Mouse (Mus musculus) hematopoietic stem cell, adult 5-6 weeks (primary cell): Measurements from ENCODE around the gene Nr1h2. TPM values are rescaled to one million over a fixed set of nuclear protein-coding genes. Genes with fewer than 3 reads are reported as not detected.
A peak's percentile ranks its signal among the peaks of the same experiment; 100 is the strongest.

Experiments
- ATAC-seq, 2 experiments: fragments of 125-278 bp in 1 of 2; replicated peaks in 1 of 2; 2 replicates each; pipeline ENCODE4 v1.8.0; 2016 to 2017; ENCODE audit warnings: inconsistent platforms in 2 of 2, mild to moderate bottlenecking in 2 of 2, moderate number of reproducible peaks in 2 of 2, low read depth in 1 of 2, moderate TSS enrichment in 1 of 2; ENCODE audit not compliant: low FRiP score in 2 of 2, poor library complexity in 2 of 2, severe bottlenecking in 2 of 2, insufficient read depth in 1 of 2, low TSS enrichment in 1 of 2
- total RNA-seq: library from RNA; stranded (forward); fragments of 172-1452, 232-1000 nt; gene quantifications from 2 replicates; pipeline ENCODE4 v1.2.3, GENCODE M21; 2017

The Nr1h2 gene
- 80.0 and 105 TPM in 2 replicates for total RNA-seq

GRCm38 (mm10) chr7:44553826-44554225 lies at the start of gene Nr1h2:
Gene Nr1h2, minus strand, starts transcription at chr7:44553951.
- peak; percentile 73 to 77 for ATAC-seq

- no peak for ATAC-seq
These were observed 49.6 kb upstream of the Nr1h2 start for GRCm38 (mm10) chr7:44603186-44603855.

DNA sequence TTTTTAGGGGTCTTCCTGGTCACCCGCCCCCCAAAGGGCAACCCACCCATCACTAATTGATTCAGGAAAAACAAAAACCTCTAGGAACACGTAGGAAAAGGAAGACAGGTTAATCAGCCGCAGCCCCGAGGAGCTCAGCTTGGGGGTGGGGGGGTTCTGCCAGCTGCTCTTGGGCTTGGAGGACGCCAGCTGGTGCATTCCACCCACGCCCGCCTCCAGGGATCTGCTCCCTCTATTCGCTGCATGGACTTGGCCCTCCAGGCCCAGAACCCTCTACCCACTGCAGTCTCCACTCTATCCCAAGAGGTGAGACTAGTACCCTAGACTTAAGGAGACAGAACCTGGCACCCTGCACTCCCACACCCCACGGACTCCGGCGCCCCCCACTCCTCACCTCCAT lies 48.7 kb upstream of the Nr1h2 start:
- no peak for ATAC-seq

DNA sequence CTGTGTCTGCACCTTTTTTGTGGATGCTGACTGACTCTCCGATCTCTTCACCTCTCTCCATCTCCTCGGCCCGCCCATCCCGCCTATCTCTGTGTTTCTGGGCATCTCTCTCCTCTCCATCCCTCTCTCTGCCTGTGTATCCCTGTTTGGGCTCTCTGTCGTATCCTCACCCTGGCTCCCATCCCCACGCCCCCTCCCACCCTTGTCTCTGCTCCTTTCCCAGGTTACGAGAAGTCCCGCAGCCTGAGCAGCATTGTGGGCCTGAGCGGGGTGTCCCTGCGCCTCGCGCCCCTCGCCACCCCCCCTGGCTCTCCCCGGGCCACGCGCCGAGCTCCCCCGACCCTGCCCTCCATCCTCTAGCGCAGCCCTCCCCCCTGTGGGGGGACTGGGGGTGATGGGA lies 47.9 kb upstream of the Nr1h2 start:
- no peak for ATAC-seq

DNA sequence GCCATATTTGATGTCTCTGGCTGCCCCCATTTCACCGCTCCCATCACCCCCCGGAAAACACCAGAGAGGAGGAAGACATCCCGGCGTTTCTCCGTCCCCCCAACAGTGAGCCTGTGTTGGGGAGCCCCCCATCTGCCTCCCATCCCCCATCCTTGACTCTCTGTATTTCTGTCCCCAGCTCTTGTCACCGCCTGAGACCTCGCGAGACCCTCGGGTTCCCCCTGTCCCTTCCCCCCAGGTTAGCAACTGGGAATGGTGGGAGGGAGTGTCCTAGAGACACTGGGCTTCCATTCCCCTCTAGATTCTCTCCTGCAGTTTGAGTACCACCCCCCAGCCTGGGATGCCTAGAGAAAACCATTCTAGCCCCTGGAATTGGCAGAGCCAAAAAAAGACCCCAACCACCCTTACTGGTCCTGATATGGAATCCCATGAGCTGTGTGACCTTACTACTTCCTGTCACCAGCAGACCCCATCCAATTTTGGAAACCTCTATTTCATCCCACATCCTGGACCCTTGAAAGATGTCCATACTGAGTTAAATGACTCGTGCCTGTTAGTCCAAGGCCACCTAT lies 47.0 kb upstream of the Nr1h2 start:
- no peak for ATAC-seq

DNA sequence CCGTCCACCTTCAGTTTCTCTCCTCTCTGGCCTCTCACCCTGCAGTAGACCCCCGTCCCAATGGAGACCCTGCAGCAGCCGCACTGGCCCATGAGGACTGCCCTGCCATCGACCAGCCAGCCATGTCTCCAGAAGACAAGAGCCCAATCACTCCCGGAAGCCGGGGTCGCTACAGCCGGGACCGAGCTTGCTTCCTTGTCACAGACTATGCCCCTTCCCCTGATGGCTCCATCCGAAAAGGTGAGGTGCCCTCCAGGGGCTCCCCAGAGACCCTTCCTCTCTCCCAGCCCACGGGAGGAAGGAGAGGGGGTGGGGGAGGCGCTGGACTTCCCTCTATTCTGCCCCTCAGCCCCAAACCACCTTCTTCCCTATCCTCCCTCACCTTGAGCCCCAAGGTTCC lies 44.6 kb upstream of the Nr1h2 start:
- ATAC-seq, result no peak

DNA sequence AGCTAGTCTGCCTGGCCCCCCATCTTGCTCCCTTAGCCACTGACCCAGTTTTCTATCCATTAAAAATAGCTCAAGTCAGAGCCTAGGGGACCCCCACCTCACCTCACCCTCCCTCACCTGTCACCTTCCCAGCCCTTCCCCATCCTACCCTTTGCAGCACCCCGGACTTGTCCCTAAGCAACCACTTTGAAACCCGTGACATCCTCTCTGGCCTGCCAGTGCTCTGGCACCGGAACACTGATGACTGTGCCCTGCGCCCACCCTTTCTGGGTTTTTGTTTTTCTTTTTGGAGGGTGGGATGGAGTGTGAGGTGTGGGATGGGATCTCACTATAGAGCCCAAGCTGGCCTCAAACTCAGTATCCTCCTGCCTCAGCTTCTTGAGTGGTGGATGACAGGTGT lies 43.9 kb upstream of the Nr1h2 start:
- ATAC-seq, result no peak

DNA sequence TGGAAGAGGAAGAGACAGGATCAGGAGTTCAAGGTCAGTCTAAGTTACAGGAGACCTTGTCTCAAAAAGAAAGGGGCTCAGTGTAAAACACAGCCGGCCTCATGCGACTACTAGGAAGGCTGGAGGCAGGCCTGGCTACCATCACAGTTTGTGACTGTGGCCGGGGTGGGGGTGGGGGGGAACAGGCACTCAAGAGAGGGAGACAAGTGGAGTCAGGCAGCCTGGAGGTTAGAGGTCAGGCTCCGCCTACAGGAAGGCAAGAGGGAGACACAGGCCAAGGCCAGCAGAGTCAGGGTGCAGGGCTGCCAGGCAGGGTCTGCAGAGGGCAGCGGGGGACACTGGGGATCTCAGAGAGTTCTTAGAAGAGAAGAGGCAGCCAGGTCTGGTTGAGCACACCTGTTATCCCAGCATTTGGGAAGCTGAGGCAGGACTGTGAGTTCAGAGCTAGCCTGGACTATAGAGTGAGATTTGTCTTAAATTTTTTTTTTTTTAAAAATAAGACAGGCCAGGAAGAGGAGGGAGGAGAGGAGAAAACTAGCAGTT lies 43.3 kb upstream of the Nr1h2 start:
- ATAC-seq, result no peak

DNA sequence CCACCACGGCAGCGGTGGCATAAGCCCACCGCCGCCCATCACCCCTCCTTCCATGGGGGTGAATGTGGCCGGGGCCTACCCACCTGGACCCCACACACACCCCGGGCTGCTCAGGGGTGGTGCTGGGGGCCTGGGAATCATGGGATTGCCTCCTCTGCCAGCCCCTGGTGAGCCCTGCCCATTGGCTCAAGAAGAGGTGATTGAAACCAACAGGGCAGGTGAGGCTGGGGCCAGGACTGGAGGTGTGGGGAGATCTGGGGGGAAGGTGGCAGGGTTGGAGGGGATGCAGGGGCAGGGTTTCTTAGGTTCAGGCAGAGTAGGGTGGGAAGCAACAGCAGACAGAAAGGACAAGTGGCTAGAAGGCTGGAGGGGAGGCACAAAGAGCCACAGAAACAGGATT lies 42.3 kb upstream of the Nr1h2 start:
- no peak for ATAC-seq

DNA sequence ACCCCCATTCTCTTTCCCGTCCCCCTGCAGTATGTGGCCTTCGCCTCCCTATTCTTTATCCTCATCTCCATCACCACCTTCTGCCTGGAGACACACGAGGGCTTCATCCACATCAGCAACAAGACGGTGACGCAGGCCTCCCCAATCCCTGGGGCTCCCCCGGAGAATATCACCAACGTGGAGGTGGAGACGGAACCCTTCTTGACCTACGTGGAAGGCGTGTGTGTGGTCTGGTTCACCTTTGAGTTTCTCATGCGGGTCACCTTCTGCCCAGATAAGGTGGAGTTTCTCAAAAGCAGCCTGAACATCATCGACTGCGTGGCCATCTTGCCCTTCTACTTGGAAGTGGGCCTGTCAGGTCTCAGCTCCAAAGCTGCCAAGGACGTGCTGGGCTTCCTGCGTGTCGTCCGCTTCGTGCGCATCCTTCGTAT lies 41.4 kb upstream of the Nr1h2 start:
- no peak for ATAC-seq

- ATAC-seq, result no peak
These were observed 40.5 kb upstream of the Nr1h2 start for GRCm38 (mm10) chr7:44594291-44594690.

- peak in 1 of 2 experiments; percentile 38; a peak in 1 of 4 replicates for ATAC-seq
These were observed 40.0 kb upstream of the Nr1h2 start for GRCm38 (mm10) chr7:44593775-44594174.

DNA sequence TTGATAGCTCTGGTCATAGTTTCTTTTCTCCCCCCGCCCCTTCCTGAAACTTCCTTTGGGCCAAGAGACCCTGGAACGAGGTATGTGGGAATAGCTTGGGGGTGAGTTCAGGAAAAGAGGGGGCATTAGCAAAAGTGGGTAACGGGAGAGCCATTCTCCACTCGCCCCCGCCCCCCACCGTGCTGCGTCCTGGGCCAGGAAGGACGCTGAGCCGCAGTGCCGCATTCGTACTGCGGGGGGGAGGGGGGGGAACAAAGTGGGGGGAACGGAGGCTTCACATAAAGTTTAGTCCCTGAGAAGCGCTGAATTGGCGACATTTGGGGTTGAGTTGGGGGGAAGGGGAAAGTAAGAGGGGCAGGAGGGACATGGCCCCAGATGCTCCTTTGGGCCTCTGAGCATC lies 39.3 kb upstream of the Nr1h2 start:
- no peak for ATAC-seq

DNA sequence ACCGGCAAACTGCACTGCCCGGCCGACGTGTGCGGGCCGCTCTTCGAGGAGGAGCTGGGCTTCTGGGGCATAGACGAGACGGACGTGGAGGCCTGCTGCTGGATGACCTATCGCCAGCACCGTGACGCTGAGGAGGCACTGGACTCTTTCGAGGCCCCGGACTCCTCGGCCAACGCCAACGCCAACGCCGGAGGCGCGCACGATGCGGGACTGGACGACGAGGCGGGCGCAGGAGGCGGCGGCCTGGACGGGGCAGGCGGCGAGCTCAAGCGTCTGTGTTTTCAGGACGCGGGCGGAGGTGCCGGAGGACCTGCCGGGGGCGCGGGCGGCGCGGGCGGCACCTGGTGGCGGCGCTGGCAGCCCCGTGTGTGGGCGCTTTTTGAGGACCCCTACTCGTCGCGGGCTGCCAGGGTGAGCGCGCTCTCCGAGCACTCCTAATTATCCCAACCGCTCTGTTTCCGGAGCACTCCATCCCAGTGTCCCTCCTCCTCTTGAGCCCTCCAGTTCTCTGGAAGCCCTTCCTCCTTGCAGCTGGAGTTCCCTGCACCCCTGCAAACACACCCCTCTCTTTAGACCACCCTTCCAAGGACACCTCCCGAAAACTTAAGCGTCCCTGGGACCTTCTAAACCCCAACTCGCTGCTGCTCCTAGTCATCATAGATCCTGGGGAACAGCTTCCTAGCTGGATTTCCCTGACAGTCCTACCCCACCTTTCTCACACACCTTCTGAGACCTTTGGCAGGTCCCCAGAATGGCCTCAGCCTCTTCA lies 37.8 kb upstream of the Nr1h2 start:
- ATAC-seq, result no peak

GRCm38 (mm10) chr7:44590402-44591347 lies 36.9 kb upstream of the Nr1h2 start, which contains the start of gene Kcnc3:
Gene Kcnc3, plus strand, starts transcription at chr7:44590664.
- ATAC-seq, result peak; percentile 88 to 92

DNA sequence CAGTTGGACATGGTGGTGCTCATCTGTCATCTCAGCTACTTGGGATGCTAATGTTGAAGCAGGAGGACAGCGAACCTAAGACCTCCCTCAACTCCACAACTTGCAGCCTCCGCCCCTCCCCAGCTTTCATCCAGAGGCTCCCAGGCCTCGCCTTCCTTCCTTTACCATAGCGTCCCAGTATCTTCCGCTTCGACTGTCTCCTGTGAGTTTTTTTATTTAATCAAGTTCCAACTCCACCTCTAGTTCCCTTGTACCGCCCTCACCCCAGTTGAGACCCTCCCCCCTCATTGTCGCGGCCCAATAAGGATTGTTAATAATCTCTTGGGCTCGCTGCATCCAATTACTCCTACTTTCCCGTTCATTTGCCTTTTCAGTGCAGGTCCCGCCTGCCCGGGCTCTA lies 36.2 kb upstream of the Nr1h2 start:
- ATAC-seq, result no peak

DNA sequence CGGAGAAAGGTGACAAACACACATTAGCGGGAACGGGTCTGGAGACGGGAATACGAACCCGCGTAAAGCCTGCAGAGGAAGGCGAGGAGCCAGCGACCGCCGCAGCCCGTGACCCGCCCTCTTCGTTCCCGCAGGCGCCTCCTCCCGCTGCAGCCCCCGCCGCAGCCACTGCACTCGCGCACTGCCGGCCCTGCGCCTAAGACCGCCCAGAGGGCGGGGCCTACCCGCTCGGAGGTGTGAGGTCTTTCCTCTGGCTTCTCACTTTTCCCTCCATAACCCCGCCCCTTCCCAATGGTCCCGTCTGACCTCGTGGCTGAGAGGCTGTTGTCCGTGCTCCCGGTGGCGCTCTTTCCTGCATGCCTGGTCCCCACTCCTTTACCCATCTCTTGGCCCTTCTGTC lies 35.4 kb upstream of the Nr1h2 start:
- peak; percentile 23 to 36; a peak in 1 of 4 replicates for ATAC-seq
